Mouse (Mus musculus) liver, embryonic 16.5 days (tissue): ENCODE results near the gene Cib1. TPM values are rescaled to one million over a fixed set of nuclear protein-coding genes. Genes with fewer than 3 reads are reported as not detected.

Experiments
- ATAC-seq: fragments of 200-750 bp; cut with Nextera tagmentation; 2 replicates; pipeline ENCODE4 v1.8.0; 2017; ENCODE audit warnings: low read depth, mild to moderate bottlenecking, moderate number of reproducible peaks, moderate library complexity
- H3K27ac ChIP-seq: fragments of 300-500 bp; sonication (generic); 2 replicates; pipeline ENCODE4 v1.5.1; 2014; ENCODE audit warnings: mild to moderate bottlenecking, low read length
- H3K27me3 ChIP-seq: fragments of 300-500 bp; sonication (generic); 2 replicates; pipeline ENCODE4 v1.6.1; 2014; ENCODE audit warnings: low read depth, low read length, mixed read lengths; ENCODE audit not compliant: control insufficient read depth, insufficient read depth
- H3K36me3 ChIP-seq: fragments of 300-500 bp; sonication (generic); 2 replicates; pipeline ENCODE4 v1.6.1; 2014; ENCODE audit warnings: mild to moderate bottlenecking; ENCODE audit not compliant: control insufficient read depth, insufficient read depth
- H3K4me1 ChIP-seq: fragments of 300-500 bp; sonication (generic); 2 replicates; pipeline ENCODE4 v1.6.1; 2014; ENCODE audit warnings: low read depth, low read length, mixed read lengths; ENCODE audit not compliant: control insufficient read depth
- H3K4me2 ChIP-seq: fragments of 300-500 bp; sonication (generic); 2 replicates; pipeline ENCODE4 v1.6.1; 2014; ENCODE audit warnings: low read depth, low read length, mixed read lengths
- H3K4me3 ChIP-seq: fragments of 300-500 bp; sonication (generic); 2 replicates; pipeline ENCODE4 v1.5.1; 2014; ENCODE audit warnings: low read depth, mild to moderate bottlenecking, low read length
- H3K9ac ChIP-seq: fragments of 300-500 bp; sonication (generic); 2 replicates; pipeline ENCODE4 v1.6.1; 2014; ENCODE audit warnings: low read depth, low read length
- H3K9me3 ChIP-seq: fragments of 300-500 bp; sonication (generic); replicated peaks from 2 replicates; pipeline ENCODE4 v1.6.1; 2016; ENCODE audit warnings: low read length; ENCODE audit not compliant: control insufficient read depth
- WGBS: fragments of 180-500 bp; shearing (Covaris S2); extraction: QIAGEN DNeasy Blood & Tissue Kit; methylation state at CpG from one replicate; pipeline ENCODE4 v1.1.7; 2014; ENCODE audit not compliant: insufficient replicate concordance; 5-methylcytosine and 5-hydroxymethylcytosine counted together
- polyA plus RNA-seq: library from polyadenylated mRNA; unstranded; fragments of >200 nt; fragmentation: Nextera tagmentation; extraction: Ambion mirVana; gene quantifications from 2 replicates; pipeline ENCODE4 v1.2.1, GENCODE M21; 2015

Cib1 gene
- polyA plus RNA-seq, 1 experiment from 2014 or later = 77.0 TPM

GRCm38 (mm10) chr7:80218666-80219065 is 13.9 kb downstream of the Cib1 start:
- Histone ChIP-seq H3K9me3 (no peaks in the 10 kb centered on the region), H3K4me3 (no peak overlapping the region), H3K4me1 (peaks cover 17% of the 10 kb centered on the region), H3K9ac (no peak overlapping the region), H3K27ac (no peak overlapping the region), H3K27me3 (no peaks in the 10 kb centered on the region), H3K36me3 (peaks cover 84% of the 10 kb centered on the region), H3K4me2 (no peak overlapping the region)
- 92% methylated on average over 9 of the region's 9 CpGs for WGBS
- ATAC-seq = no peak

- Histone ChIP-seq H3K9me3 (no peaks in the 10 kb centered on the region), H3K9ac (no peak overlapping the region), H3K27ac (no peak overlapping the region), H3K4me2 (no peak overlapping the region), H3K27me3 (no peaks in the 10 kb centered on the region), H3K4me3 (no peak overlapping the region), H3K36me3 (peaks cover 83% of the 10 kb centered on the region), H3K4me1 (peaks cover 31% of the 10 kb centered on the region)
- 89% methylated on average over 8 of the region's 8 CpGs for WGBS
- no peak for ATAC-seq
Measured at GRCm38 (mm10) chr7:80216566-80216965, 16.0 kb downstream of the Cib1 start.

- peaks cover 72% of the 10 kb centered on the region for H3K36me3 ChIP-seq
- H3K9ac ChIP-seq = no peak overlapping the region
- no peak overlapping the region for H3K4me3 ChIP-seq
- H3K4me1 ChIP-seq = peaks cover 43% of the 10 kb centered on the region
- 37% methylated on average over 4 of the region's 4 CpGs for WGBS
- H3K27ac ChIP-seq = peak overlapping the region; percentile 40
- peak; percentile 69 for ATAC-seq
- no peak overlapping the region for H3K4me2 ChIP-seq
- H3K9me3 ChIP-seq = no peaks in the 10 kb centered on the region
- no peaks in the 10 kb centered on the region for H3K27me3 ChIP-seq
Measured at GRCm38 (mm10) chr7:80215398-80215797, 17.2 kb downstream of the Cib1 start.

- 75% methylated on average over 8 of the region's 8 CpGs for WGBS
- no peak for ATAC-seq
- Histone ChIP-seq H3K27me3 (no peaks in the 10 kb centered on the region), H3K4me1 (peaks cover 52% of the 10 kb centered on the region), H3K9me3 (no peaks in the 10 kb centered on the region), H3K4me3 (no peak overlapping the region), H3K9ac (no peak overlapping the region), H3K36me3 (peaks cover 62% of the 10 kb centered on the region), H3K4me2 (no peak overlapping the region), H3K27ac (peak overlapping the region; percentile 40)
Measured at GRCm38 (mm10) chr7:80214459-80214858, 18.2 kb downstream of the Cib1 start.

- Histone ChIP-seq H3K4me1 (peaks cover 61% of the 10 kb centered on the region), H3K27me3 (no peaks in the 10 kb centered on the region), H3K36me3 (peaks cover 54% of the 10 kb centered on the region), H3K9me3 (no peaks in the 10 kb centered on the region), H3K9ac (no peak overlapping the region), H3K4me3 (no peak overlapping the region), H3K27ac (peak overlapping the region; percentile 40), H3K4me2 (no peak overlapping the region)
- ATAC-seq = no peak
- WGBS = 90% methylated on average over 7 of the region's 7 CpGs
Measured at GRCm38 (mm10) chr7:80213604-80214003, 19.0 kb downstream of the Cib1 start.

GRCm38 (mm10) chr7:80210982-80211381 is 21.6 kb downstream of the Cib1 start:
- Histone ChIP-seq H3K9me3 (no peaks in the 10 kb centered on the region), H3K4me2 (peak overlapping the region; percentile 74; the same call in 1 of the 2 replicates), H3K9ac (peak overlapping the region; percentile 70), H3K36me3 (peaks cover 29% of the 10 kb centered on the region), H3K27ac (peak overlapping the region; percentile 99), H3K4me1 (peaks cover 87% of the 10 kb centered on the region), H3K27me3 (no peaks in the 10 kb centered on the region), H3K4me3 (no peak overlapping the region)
- 74% methylated on average over 4 of the region's 4 CpGs for WGBS
- no peak for ATAC-seq

GRCm38 (mm10) chr7:80209669-80210068 is 22.9 kb downstream of the Cib1 start:
- H3K4me2 ChIP-seq = peak overlapping the region; percentile 74
- peak overlapping the region; percentile 99 for H3K27ac ChIP-seq
- peak overlapping the region; percentile 70 for H3K9ac ChIP-seq
- peak overlapping the region; percentile 44 for H3K4me3 ChIP-seq
- WGBS = 11% methylated on average over 6 of the region's 6 CpGs
- H3K27me3 ChIP-seq = no peaks in the 10 kb centered on the region
- no peaks in the 10 kb centered on the region for H3K9me3 ChIP-seq
- peaks cover 90% of the 10 kb centered on the region for H3K4me1 ChIP-seq
- ATAC-seq = no peak
- peaks cover 24% of the 10 kb centered on the region for H3K36me3 ChIP-seq

- no peaks in the 10 kb centered on the region for H3K9me3 ChIP-seq
- peak overlapping the region; percentile 70 for H3K9ac ChIP-seq
- H3K4me2 ChIP-seq = peak overlapping the region; percentile 74
- H3K27me3 ChIP-seq = no peaks in the 10 kb centered on the region
- H3K36me3 ChIP-seq = peaks cover 17% of the 10 kb centered on the region
- peak overlapping the region; percentile 99 for H3K27ac ChIP-seq
- peaks cover 91% of the 10 kb centered on the region for H3K4me1 ChIP-seq
- peak overlapping the region; percentile 44 for H3K4me3 ChIP-seq
- ATAC-seq = peak; percentile 85
- 12% methylated on average over 10 of the region's 10 CpGs for WGBS
Measured at GRCm38 (mm10) chr7:80208738-80209430, 23.7 kb downstream of the Cib1 start.

- Histone ChIP-seq H3K4me3 (peak overlapping the region; percentile 41), H3K27me3 (no peaks in the 10 kb centered on the region), H3K27ac (peak overlapping the region; percentile 99), H3K36me3 (peaks cover 10% of the 10 kb centered on the region), H3K9ac (peak overlapping the region; percentile 70), H3K9me3 (no peaks in the 10 kb centered on the region), H3K4me1 (peaks cover 96% of the 10 kb centered on the region), H3K4me2 (peak overlapping the region; percentile 74)
- peak; percentile 9; the same call in 1 of the 2 replicates for ATAC-seq
- 32% methylated on average over 18 of the region's 18 CpGs for WGBS
Measured at GRCm38 (mm10) chr7:80208026-80208642, 24.5 kb downstream of the Cib1 start.
